14 mouse cellular contexts compared by ENCODE assay signal in genomic region chr5:66138597-66138996, GRCm38 (mm10). TPM values are rescaled to one million over a fixed set of nuclear protein-coding genes. Genes with fewer than 3 reads are reported as not detected.
DNase-seq lines count a peak whose midpoint lies in the region; ATAC-seq and TF ChIP-seq lines count a peak whose summit lies in the region.
"Had no signal": no experiment of that assay in that cellular context is flagged by ENCODE, and none has a peak within 500 bp of the region (broad histone marks: within the 10 kb centered on the region; RNA-seq: fewer than 3 reads in every experiment).

No protein-coding gene starts in this region.

- WGBS in midbrain, embryonic 16.5 days, result 8% methylated on average over 10 of the region's 10 CpGs

- no peak overlapping the region for H3K4me3 ChIP-seq in bone marrow macrophage, adult 2 months (ENCODE audit: insufficient read depth, low read length)
- H3K4me3 ChIP-seq in midbrain, embryonic 16.5 days (ENCODE audit: low read depth, low read length), result no peak overlapping the region
- H3K4me3 ChIP-seq: erythroblast, embryonic 14.5 days; hindbrain, embryonic 15.5 days; limb, embryonic 12.5 days; midbrain, embryonic 10.5 days; neural tube, embryonic 15.5 days had no signal

- TF ChIP-seq CTCF in bone marrow macrophage, adult 2 months (IDR thresholded peaks at IDR 0.05; ENCODE audit: low read depth, low read length), result no peak

- no peak overlapping the region for H3K9ac ChIP-seq in midbrain, embryonic 16.5 days (ENCODE audit: low read depth, low read length)
- H3K9ac ChIP-seq: hindbrain, embryonic 15.5 days; limb, embryonic 12.5 days; neural tube, embryonic 15.5 days had no signal

- no peak for TF ChIP-seq POLR2A in bone marrow macrophage, adult 2 months (IDR thresholded peaks at IDR 0.05; ENCODE audit: borderline replicate concordance, low read depth, low read length)

- H3K27me3 ChIP-seq in midbrain, embryonic 16.5 days (ENCODE audit: control insufficient read depth, insufficient read depth, low read depth, low read length), result no peaks in the 10 kb centered on the region
- H3K27me3 ChIP-seq: hindbrain, embryonic 15.5 days had no signal

- H3K27ac ChIP-seq in bone marrow macrophage, adult 2 months (ENCODE audit: insufficient read depth, low read depth, low read length), result peak overlapping the region; percentile 98
- no peak overlapping the region for H3K27ac ChIP-seq in midbrain, embryonic 16.5 days (ENCODE audit: low read length)
- H3K27ac ChIP-seq: hindbrain, embryonic 15.5 days; limb, embryonic 12.5 days; midbrain, embryonic 10.5 days; neural tube, embryonic 15.5 days had no signal

- peaks cover 55% of the 10 kb centered on the region for H3K4me1 ChIP-seq in bone marrow macrophage, adult 2 months (ENCODE audit: control insufficient read depth, insufficient read depth, low read length)
- H3K4me1 ChIP-seq in midbrain, embryonic 16.5 days (ENCODE audit: control insufficient read depth, insufficient read depth, low read length), result no peaks in the 10 kb centered on the region
- H3K4me1 ChIP-seq: hindbrain, embryonic 15.5 days; neural tube, embryonic 15.5 days had no signal

- DNase-seq in adrenal gland, adult (ENCODE audit: inconsistent age in 2 of 2, low spot score in 1 of 2), result peak; percentile 73 to 92
- no peak for DNase-seq in adrenal gland, postnatal 4 days (ENCODE audit: low spot score in 2 of 2)
- DNase-seq in kidney, postnatal 14 days, result peak; percentile 24
- no peak for DNase-seq in kidney, postnatal 36 days
- DNase-seq in lung, postnatal 25 days (ENCODE audit: low spot score), result peak; percentile 50
- no peak for DNase-seq in right cerebral cortex, postnatal 4 days

- H3K9me3 ChIP-seq in midbrain, embryonic 16.5 days (replicated peaks; ENCODE audit: control insufficient read depth, low read length, poor library complexity, severe bottlenecking), result no peaks in the 10 kb centered on the region
- H3K9me3 ChIP-seq: hindbrain, embryonic 15.5 days; limb, embryonic 12.5 days; midbrain, embryonic 10.5 days; neural tube, embryonic 15.5 days had no signal

- ATAC-seq in midbrain, embryonic 16.5 days, result no peak

- no peaks in the 10 kb centered on the region for H3K36me3 ChIP-seq in midbrain, embryonic 16.5 days (ENCODE audit: control insufficient read depth, insufficient read depth, low read length)
- H3K36me3 ChIP-seq: G1E; hindbrain, embryonic 15.5 days; limb, embryonic 12.5 days; midbrain, embryonic 10.5 days; neural tube, embryonic 15.5 days had no signal

- no peak overlapping the region for H3K4me2 ChIP-seq in midbrain, embryonic 16.5 days (ENCODE audit: low read length)
- H3K4me2 ChIP-seq: hindbrain, embryonic 15.5 days; limb, embryonic 12.5 days; neural tube, embryonic 15.5 days had no signal

RNA-seq across cellular contexts. Expression of gene Rbm47, which starts 34.3 kb away (rescaled TPM):
- 10 to 100 TPM; 63.2 to 73.3 TPM for total RNA-seq in adrenal gland, postnatal 4 days (2021)
- 86.7 and 89.0 TPM in 2 replicates for polyA plus RNA-seq in bone marrow macrophage, adult 2 months (2012; ENCODE audit: insufficient read depth, insufficient read length, missing spikeins)
- polyA plus RNA-seq in midbrain, embryonic 16.5 days (2015; fragmentation: Nextera tagmentation; extraction: Ambion mirVana), result 1.9 and 3.3 TPM in 2 replicates
- polyA plus RNA-seq: G1E had no signal

Comparison
In these comparisons a context has a peak if more than half of its experiments do, and no peak if none do; other contexts are left out.
1. DNase-seq: peak in adrenal gland, adult (2 of 2), kidney, postnatal 14 days (single experiment) and lung, postnatal 25 days (single experiment); none in adrenal gland, postnatal 4 days (0 of 2), kidney, postnatal 36 days (0 of 2) and right cerebral cortex, postnatal 4 days (single experiment).
2. RNA of gene Rbm47, which starts 34.3 kb away (polyA plus RNA-seq): 86.7 to 89.0 TPM in bone marrow macrophage, adult 2 months; 1.9 to 3.3 TPM in midbrain, embryonic 16.5 days; every median in the first group is over 10 times any median in the second.